Mouse (Mus musculus): ENCODE measurements around the gene Zfp282. TPM values are rescaled to one million over a fixed set of nuclear protein-coding genes. Genes with fewer than 3 reads are reported as not detected.
A peak's percentile ranks its signal among the peaks of the same experiment; 100 is the strongest.
"Not testable (repeated sequence)": the region's sequence is repeated elsewhere in the genome, so short reads cannot be mapped to it uniquely, and the experiment has no call there.

Gene Zfp282
- polyA plus RNA-seq, 1 experiment from 2014 or later: 16.3 TPM

DNA sequence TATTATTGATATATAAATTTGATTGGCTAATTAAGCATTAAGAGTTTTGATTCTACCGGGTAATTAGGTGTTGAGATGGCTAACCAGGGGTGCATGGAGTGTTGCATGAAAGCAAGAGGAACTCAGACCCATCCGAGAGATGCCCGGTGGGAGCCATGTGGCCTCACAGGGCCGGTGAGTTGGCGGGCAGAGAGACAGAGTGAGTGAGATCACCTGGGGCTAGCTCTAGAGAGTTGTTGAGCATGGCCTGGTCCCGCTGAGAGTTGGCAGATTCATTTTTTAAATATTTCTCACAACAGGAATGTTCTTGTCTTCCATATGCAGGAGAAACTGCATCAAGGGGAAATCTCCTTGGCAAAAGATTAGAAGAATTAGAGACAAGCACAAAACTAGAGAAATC lies 19.8 kb upstream of the Zfp282 start:
- no peaks in the 10 kb centered on the region for H3K27me3 ChIP-seq (ENCODE audit: low read depth, poor library complexity, severe bottlenecking)
- no peaks in the 10 kb centered on the region for H3K4me1 ChIP-seq
- no peak for DNase-seq (ENCODE audit: low spot score)
- no peak overlapping the region for H3K4me3 ChIP-seq
- H3K36me3 ChIP-seq: peaks cover 39% of the 10 kb centered on the region
- H3K9me3 ChIP-seq (replicated peaks): no peaks in the 10 kb centered on the region
- 93% methylated on average over 6 of the region's 6 CpGs for WGBS
- H3K27ac ChIP-seq (replicated peaks): no peak overlapping the region

DNA sequence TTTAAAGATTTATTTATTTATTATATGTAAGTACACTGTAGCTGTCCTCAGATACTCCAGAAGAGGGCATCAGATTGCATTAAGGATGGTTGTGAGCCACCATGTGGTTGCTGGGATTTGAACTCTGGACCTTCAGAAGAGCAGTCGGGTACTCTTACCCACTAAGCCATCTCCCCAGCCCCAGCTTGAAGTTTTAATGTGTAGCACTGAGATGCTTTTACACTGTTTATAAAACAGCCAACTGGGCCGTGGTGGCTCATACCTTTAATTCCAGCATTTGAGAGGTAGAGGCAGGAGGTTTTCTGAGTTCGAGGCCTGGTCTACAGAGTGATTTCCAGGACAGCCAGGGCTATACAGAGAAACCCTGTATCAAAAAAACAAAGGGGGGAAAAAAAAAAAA lies 19.3 kb upstream of the Zfp282 start:
- not testable (repeated sequence) for DNase-seq (ENCODE audit: low spot score); H3K9me3 ChIP-seq (replicated peaks); H3K27ac ChIP-seq (replicated peaks); H3K27me3 ChIP-seq (ENCODE audit: low read depth, poor library complexity, severe bottlenecking); H3K4me1 ChIP-seq; H3K4me3 ChIP-seq
- 90% methylated on average over 3 of the region's 3 CpGs for WGBS
- H3K36me3 ChIP-seq: peaks cover 41% of the 10 kb centered on the region

DNA sequence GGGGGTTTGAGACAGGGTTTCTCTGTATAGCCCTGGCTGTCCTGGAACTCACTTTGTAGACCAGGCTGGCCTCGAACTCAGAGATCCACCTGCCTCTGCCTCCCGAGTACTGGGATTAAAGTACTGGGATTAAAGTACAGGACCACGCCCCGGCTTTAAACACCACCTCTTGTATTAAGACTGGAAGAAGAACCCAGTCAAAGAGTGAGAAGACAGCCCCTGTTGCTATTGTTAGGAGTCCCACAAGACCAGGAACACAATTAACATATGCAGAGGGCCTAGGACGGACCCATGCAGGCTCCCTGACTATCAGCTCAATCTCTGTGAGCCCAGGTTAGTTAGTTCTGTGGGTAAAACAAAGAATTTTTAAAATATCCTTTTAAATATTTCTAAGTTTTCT lies 4.7 kb upstream of the Zfp282 start:
- WGBS: 87% methylated on average over 5 of the region's 5 CpGs
- H3K4me3 ChIP-seq: no peak overlapping the region
- H3K36me3 ChIP-seq: peaks cover 9% of the 10 kb centered on the region
- H3K27ac ChIP-seq (replicated peaks): no peak overlapping the region
- no peak for DNase-seq (ENCODE audit: low spot score)
- no peaks in the 10 kb centered on the region for H3K27me3 ChIP-seq (ENCODE audit: low read depth, poor library complexity, severe bottlenecking)
- H3K4me1 ChIP-seq: 0 out of 2 replicates have a peak, but pooled peaks cover 2% of the 10 kb centered on the region
- no peaks in the 10 kb centered on the region for H3K9me3 ChIP-seq (replicated peaks)

DNA sequence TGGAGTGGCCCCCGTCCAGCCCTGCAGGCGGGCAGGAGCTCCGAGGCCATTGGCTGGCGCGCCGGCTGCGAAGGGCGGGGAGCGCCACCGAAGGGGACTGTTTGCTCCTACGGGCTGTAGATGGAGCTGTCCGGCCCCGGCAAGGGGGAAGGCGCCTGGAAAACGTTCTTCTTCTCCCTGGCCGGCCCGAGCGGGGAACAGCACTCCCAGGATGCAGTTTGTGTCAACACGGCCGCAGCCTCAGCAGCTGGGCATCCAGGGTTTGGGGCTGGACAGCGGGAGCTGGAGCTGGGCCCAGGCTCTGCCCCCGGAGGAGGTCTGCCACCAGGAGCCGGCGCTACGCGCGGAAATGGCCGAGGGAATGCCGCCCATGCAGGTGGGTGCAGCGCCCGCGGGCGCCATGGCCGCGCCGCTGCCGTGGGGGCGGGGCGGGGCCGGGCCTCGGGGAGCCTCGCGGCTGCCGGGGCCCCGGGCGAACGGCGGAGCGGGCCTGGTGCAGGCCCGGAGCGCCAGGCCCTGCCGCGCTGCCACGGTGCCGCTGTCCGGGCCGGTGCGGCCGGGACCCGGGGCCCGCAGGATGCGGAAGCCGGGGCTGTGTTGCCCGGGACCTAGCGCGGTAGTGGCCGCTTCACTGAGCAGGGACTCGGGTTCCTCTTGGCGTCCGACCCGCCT lies 593 bp downstream of the Zfp282 start:
- WGBS: under 1% methylated on average over 69 of the region's 71 CpGs
- peak overlapping the region; percentile 84 for H3K4me3 ChIP-seq
- peaks cover 34% of the 10 kb centered on the region for H3K36me3 ChIP-seq
- H3K9me3 ChIP-seq (replicated peaks): no peaks in the 10 kb centered on the region
- H3K27me3 ChIP-seq (ENCODE audit: low read depth, poor library complexity, severe bottlenecking): no peaks in the 10 kb centered on the region
- DNase-seq (ENCODE audit: low spot score): peak; percentile 94
- H3K4me1 ChIP-seq: peaks cover 21% of the 10 kb centered on the region
- peak overlapping the region; percentile 97 for H3K27ac ChIP-seq (replicated peaks)

DNA sequence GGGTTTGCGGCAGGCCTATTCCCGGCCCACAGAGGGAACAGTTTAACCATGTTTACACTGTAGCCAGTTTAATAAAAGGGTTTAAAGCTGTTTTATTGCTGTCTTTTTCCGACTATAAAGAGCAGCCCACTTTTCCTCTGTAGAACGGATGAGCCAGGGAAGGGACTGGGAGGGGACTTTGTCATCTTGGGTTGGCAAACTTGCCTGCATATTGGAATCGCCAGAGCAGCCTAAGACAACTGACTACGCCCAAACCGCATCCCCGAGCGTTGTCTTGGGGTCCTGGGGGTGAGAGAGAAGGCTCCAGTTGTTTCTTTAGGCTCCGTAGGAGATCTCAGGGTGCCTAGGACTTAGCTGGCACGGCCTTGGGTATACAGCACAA lies 1.1 kb downstream of the Zfp282 start:
- peaks cover 21% of the 10 kb centered on the region for H3K4me1 ChIP-seq
- H3K36me3 ChIP-seq: peaks cover 39% of the 10 kb centered on the region
- no peaks in the 10 kb centered on the region for H3K27me3 ChIP-seq (ENCODE audit: low read depth, poor library complexity, severe bottlenecking)
- peak overlapping the region; percentile 84 for H3K4me3 ChIP-seq
- DNase-seq (ENCODE audit: low spot score): no peak
- WGBS: 2% methylated on average over 11 of the region's 11 CpGs
- H3K27ac ChIP-seq (replicated peaks): peak overlapping the region; percentile 97
- H3K9me3 ChIP-seq (replicated peaks): no peaks in the 10 kb centered on the region

DNA sequence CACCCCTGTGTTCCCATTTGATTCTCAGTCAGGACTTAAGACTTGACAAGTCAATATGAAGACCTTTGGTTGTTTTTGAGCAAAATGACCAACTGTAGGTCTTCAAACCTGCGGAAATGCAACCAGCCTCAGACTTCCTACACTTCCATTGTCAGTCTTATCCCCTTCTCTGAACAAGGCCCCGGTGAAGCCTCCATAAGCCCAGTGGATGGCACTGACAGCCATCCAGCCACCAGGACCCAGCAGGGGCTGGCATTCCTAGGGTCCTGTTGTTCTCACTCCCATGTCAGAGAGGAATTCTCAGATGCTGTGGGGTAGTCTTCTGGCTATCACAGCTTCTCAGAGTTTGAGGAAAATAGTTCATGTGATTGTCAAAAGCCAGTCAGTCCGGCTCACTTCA lies 1.6 kb downstream of the Zfp282 start:
- WGBS: 51% methylated on average over 3 of the region's 3 CpGs
- H3K27me3 ChIP-seq (ENCODE audit: low read depth, poor library complexity, severe bottlenecking): no peaks in the 10 kb centered on the region
- peak; percentile 14 for DNase-seq (ENCODE audit: low spot score)
- peak overlapping the region; percentile 84 for H3K4me3 ChIP-seq
- peak overlapping the region; percentile 97 for H3K27ac ChIP-seq (replicated peaks)
- peaks cover 21% of the 10 kb centered on the region for H3K4me1 ChIP-seq
- no peaks in the 10 kb centered on the region for H3K9me3 ChIP-seq (replicated peaks)
- H3K36me3 ChIP-seq: peaks cover 44% of the 10 kb centered on the region

DNA sequence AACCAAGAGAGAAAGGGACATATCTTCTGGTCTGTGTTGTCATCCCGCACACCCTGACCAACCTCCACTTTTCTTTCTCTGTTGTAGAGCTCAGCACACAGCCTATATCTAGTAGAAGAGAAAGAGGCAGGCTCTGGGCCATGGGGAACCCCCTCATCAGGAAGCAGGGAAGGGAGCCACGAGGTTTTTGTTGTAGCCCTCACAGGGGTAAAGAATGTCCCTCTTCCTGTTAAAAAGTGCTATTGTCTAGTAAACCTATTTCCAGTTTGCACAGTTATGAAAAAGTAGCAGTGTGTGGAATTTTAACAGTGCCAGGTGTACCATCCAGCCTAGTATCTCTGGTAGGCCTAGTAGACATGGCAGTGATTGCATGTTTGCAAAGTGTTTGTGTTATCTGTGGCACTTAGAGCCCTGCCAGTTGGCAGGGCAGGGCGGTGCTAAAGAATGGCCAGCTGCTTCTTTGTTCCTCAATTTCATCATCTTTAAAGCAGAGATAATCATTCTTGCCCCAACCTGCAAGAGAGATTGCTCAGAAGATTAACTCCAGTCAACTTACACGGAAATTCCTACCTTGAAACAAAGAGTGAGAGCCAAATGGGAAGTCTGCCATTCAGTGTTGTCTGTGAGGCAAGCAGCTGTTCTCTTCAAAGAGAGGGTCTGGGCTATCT lies 2.2 kb downstream of the Zfp282 start:
- Histone ChIP-seq H3K4me1 (peaks cover 21% of the 10 kb centered on the region), H3K27me3 (ENCODE audit: low read depth, poor library complexity, severe bottlenecking) (no peaks in the 10 kb centered on the region), H3K36me3 (peaks cover 50% of the 10 kb centered on the region), H3K9me3 (replicated peaks) (no peaks in the 10 kb centered on the region), H3K4me3 (peak overlapping the region; percentile 84), H3K27ac (replicated peaks) (peak overlapping the region; percentile 97)
- DNase-seq (ENCODE audit: low spot score): no peak
- WGBS: 85% methylated on average over 4 of the region's 4 CpGs

DNA sequence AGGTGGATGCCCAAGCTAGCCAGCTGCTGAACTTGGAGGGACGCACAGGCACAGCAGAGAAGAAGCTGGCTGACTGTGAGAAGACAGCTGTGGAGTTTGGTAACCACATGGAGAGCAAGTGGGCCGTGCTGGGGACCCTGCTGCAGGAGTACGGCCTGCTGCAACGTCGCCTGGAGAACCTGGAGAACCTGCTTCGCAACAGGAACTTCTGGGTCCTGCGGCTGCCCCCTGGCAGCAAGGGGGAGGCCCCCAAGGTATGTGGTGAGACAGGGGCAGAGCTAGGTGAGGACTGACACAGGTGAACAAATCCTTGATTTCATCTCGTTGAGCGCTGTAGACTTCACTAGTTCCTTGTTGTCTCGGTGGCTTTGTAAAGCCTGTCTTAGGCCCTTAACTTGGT lies 3.2 kb downstream of the Zfp282 start:
- peaks cover 60% of the 10 kb centered on the region for H3K36me3 ChIP-seq
- WGBS: 97% methylated on average over 10 of the region's 10 CpGs

DNA sequence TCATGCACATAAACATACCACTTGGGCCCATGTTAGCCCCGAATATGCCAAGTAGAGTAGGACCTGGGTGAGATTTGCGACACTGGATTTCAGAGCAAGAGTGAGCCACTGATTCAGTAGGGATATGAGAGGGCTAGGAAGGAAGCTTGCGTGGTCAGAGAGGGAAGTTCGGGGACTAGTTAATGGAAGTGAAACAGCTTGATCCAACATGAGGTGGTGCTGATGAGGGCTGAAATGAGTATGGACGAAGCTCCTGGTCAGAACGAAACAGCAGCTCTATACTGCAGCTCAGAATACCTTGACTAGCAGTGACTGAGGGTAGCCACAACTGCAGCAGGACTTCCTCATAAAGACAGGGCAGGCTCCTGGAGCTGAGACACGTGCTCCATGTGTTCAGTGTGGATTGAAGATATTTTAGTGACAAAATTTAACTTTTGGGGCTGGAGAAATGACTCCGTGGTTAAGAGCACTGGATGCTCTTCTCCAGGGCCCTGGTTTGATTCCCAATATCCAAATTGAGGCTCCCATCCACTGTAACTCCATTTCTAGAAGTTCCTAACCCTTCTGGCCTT lies 11.9 kb downstream of the Zfp282 start:
- H3K27me3 ChIP-seq (ENCODE audit: low read depth, poor library complexity, severe bottlenecking): no peaks in the 10 kb centered on the region
- WGBS: 89% methylated on average over 8 of the region's 8 CpGs
- H3K27ac ChIP-seq (replicated peaks): no peak overlapping the region
- peaks cover 98% of the 10 kb centered on the region for H3K36me3 ChIP-seq
- no peaks in the 10 kb centered on the region for H3K9me3 ChIP-seq (replicated peaks)
- no peaks in the 10 kb centered on the region for H3K4me1 ChIP-seq
- DNase-seq (ENCODE audit: low spot score): no peak
- H3K4me3 ChIP-seq: no peak overlapping the region

More for the DNA sequence above, 3.2 kb downstream of the Zfp282 start:
- no peaks in the 10 kb centered on the region for H3K27me3 ChIP-seq (ENCODE audit: low read depth, poor library complexity, severe bottlenecking)
- no peaks in the 10 kb centered on the region for H3K9me3 ChIP-seq (replicated peaks)
- no peak overlapping the region for H3K4me3 ChIP-seq
- DNase-seq (ENCODE audit: low spot score): no peak
- H3K4me1 ChIP-seq: peaks cover 21% of the 10 kb centered on the region
- H3K27ac ChIP-seq (replicated peaks): no peak overlapping the region

DNA sequence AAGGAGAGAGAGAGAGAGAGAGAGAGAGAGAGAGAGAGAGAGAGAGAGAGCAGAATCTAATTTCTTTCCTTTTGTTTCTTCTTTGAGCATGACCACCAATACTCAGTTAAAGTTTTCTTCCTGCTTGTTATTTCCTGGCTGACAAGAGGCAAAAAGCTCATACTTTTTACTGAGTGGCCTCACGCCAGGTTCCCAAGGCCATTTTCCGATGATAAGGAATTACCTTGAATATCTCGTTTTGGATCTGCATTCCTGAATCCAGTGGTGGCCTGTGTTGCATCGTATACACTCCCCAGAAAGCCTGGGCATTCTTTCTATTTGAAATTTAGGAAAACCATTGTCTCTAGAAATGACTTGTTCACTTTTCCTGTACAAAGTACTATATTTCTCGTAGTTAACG lies 22.4 kb downstream of the Zfp282 start:
- H3K9me3 ChIP-seq (replicated peaks): no peaks in the 10 kb centered on the region; the same call in 1 of the 2 replicates
- H3K27ac ChIP-seq (replicated peaks): no peak overlapping the region
- H3K27me3 ChIP-seq (ENCODE audit: low read depth, poor library complexity, severe bottlenecking): peaks cover 26% of the 10 kb centered on the region
- H3K4me1 ChIP-seq: peaks cover 1% of the 10 kb centered on the region
- DNase-seq (ENCODE audit: low spot score): no peak
- H3K36me3 ChIP-seq: peaks cover 81% of the 10 kb centered on the region
- 94% methylated on average over 6 of the region's 6 CpGs for WGBS
- no peak overlapping the region for H3K4me3 ChIP-seq

- Histone ChIP-seq H3K27ac (replicated peaks) (no peak overlapping the region), H3K4me3 (no peak overlapping the region), H3K4me1 (peaks cover 7% of the 10 kb centered on the region), H3K9me3 (replicated peaks) (no peaks in the 10 kb centered on the region; the same call in 1 of the 2 replicates), H3K27me3 (ENCODE audit: low read depth, poor library complexity, severe bottlenecking) (peaks cover 43% of the 10 kb centered on the region), H3K36me3 (peaks cover 98% of the 10 kb centered on the region)
- no peak for DNase-seq (ENCODE audit: low spot score)
- WGBS: 81% methylated on average over 4 of the region's 4 CpGs
Measured at GRCm38 (mm10) chr6:47903587-47903986, 26.6 kb downstream of the Zfp282 start.

DNA sequence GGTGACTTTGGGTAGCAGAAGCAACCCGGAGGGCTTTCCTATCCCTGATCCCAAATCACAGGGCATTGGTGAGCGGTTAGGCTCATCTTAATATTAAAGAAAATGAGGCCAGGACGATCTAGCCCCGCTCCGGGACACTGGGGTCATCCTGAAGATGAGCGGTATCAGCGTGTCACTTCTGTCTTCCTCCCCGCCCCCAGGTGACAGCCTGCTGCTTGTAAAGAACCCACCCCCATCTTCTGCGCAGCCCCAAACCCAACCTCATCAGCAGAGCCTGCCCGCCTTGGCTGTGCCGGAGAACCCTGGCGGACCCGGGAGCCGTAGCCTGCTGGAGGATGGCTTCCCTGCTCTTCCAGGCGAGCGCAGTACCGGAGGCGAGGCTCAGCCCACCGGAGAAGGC lies 27.4 kb downstream of the Zfp282 start:
- H3K27me3 ChIP-seq (ENCODE audit: low read depth, poor library complexity, severe bottlenecking): peaks cover 43% of the 10 kb centered on the region
- peak overlapping the region; percentile 29 for H3K4me3 ChIP-seq
- H3K27ac ChIP-seq (replicated peaks): no peak overlapping the region
- H3K9me3 ChIP-seq (replicated peaks): no peaks in the 10 kb centered on the region; the same call in 1 of the 2 replicates
- H3K4me1 ChIP-seq: peaks cover 7% of the 10 kb centered on the region
- WGBS: 24% methylated on average over 19 of the region's 19 CpGs
- H3K36me3 ChIP-seq: peaks cover 93% of the 10 kb centered on the region
- no peak for DNase-seq (ENCODE audit: low spot score)

Data from midbrain, embryonic 10.5 days (tissue).